Mouse (Mus musculus) frontal cortex, postnatal 14 days (tissue): ENCODE data around the gene Cox6b1.
A peak's percentile ranks its signal among the peaks of the same experiment; 100 is the strongest.

ENCODE experiments used
- DNase-seq, 2 experiments: peaks; one replicate each; pipeline ENCODE4 v3.0.0; 2022; ENCODE audit warnings: low spot score in 2 of 2

Gene Cox6b1

GRCm38 (mm10) chr7:30625530-30626384 is at the start of gene Cox6b1:
TSS of gene Cox6b1 (minus strand) at chr7:30626151.
- DNase-seq: peak; percentile 77

DNA sequence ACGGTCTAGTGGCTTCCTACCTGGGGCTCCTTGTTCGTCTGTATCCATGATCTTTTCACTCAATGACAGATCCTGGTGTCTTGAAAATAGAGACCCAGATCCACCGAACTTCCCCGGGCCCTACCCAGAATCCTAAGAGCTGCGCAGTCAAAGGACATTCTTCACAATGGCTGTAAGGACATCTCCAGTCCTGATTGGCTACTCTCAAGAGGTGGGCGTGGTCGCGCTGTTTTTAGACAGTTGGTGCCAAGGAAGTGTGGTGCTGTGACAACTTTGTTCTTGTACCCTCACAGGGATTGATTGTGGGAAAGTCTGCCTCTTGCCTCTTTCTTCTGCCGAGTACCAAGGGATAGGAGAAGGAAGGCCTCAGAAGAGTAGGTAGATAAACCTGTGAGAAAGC is 45.5 kb upstream of the Cox6b1 start, which contains the start of gene Pmis2:
TSS of gene Pmis2 (minus strand) at position 126 of the 400 bp plus-strand sequence.
- no peak for DNase-seq

DNA sequence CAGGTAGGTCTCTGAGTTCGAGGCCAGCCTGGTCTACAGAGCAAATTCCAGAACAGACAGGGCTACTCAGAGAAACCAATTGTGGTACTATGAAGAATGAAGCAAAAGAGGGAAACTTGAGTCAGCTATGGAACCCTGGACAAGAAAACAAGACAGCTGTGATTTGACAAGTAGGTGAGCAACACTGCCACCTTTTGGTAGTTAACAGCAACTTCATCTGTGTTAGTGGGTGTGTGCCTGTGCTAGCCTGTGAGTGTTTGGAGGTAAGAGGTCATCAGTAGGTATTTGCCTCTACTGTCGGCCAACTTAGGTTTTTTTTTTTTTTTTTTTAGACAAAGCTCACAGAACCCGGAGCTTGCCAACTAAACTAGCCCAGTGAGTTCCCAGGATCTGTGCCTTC is 43.3 kb upstream of the Cox6b1 start:
- DNase-seq: no peak

- no peak for DNase-seq
Observed at GRCm38 (mm10) chr7:30665321-30665720, 39.4 kb upstream of the Cox6b1 start.

- peak; percentile 85 to 90 for DNase-seq
Observed at GRCm38 (mm10) chr7:30664529-30665200, 38.7 kb upstream of the Cox6b1 start, which contains the start of gene Haus5. TSS of gene Haus5 (minus strand) at chr7:30664994.

DNA sequence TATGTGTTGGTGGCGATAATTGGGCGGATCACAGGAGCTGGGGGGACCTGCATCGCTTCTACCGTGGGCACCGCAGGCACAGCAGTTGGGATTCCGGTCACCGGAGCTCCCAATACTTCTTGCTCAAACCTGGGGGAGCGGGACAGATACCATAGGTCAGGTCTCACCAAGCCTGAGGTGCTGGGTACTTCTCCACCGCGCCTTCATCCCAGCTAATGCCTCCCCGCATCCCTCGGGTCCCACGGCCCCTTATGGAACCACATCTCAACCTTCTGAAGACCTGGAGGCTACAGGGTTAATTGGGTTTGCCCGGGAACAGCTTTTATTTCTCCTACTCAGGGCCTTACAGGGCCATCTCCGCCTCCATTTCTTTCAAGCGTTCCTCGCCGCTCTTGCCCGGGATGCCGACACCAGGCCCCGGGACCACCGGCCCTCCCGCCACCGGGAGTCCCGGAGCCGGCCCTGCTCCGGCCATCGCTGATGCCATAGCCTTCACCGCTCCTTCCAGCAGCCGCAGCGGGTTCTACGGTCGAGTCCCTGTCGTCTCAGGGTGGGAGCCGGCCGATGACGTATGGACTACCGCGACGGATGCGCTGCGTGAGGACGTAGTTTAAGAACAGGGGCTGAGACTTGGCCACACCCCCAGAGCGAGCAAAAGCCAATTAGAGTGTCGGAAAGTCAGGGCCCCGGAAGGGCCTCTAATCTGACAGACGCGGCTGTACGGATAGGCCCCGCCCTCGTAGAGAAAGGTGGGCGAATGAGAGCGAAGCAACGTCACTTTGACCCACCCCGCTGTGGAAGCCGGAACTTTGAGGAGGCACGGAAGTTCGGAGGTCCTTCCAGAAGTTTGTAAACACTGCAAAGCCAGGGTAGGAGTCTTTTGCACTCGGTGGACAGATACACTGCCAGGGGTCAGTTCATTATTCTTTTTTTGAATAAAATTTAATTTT is 23.9 kb upstream of the Cox6b1 start, which contains the start of gene Rbm42:
TSS of gene Rbm42 (minus strand) at position 727 of the 950 bp plus-strand sequence.
- peak; percentile 98 to 99 for DNase-seq

GRCm38 (mm10) chr7:30639083-30639482 is 13.1 kb upstream of the Cox6b1 start:
- DNase-seq: no peak

DNA sequence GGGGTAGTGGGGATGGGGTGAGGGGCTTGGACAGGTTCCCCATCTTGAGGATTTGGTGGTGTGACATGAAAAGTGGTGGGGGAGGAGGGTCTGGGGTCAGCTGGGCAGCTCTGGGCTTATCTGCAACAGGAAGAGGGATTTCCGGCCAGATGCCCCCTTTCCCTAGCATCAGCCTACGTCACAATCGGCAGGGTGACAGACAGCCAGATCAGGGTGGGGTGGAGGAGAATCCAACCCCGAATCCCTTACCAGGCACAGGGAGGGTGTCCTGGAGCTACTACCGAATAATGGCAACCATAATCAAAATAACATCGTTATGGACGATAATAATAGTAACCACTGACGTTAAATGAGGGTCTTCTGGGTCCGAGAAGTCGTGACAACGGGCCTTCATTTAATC is 10.4 kb upstream of the Cox6b1 start:
- DNase-seq: no peak

- DNase-seq: no peak
Observed at GRCm38 (mm10) chr7:30635752-30636151, 9.8 kb upstream of the Cox6b1 start, which contains the start of gene Etv2. TSS of gene Etv2 (minus strand) at chr7:30635852.

DNA sequence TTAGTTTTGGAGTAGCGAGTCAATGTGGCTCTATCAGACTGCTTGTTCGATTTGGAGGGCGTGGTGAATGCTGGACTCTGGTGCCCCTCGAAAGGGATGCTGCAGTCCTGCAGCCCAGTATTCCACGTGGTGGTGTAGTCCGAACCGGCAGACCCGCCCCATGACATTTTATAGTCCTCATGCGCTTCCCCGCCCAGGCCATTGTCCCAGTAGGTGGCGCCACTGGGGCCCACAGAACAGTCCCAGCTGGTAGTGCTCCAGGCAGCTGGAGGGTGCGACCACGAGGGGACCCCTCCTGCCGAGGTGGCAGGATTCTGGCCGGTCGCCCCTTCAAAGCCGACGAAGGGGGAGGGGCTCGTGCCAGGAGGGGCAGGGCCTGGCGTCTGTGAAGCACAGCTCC is 8.7 kb upstream of the Cox6b1 start:
- peak in 1 of 2 experiments; percentile 22 for DNase-seq

GRCm38 (mm10) chr7:30633762-30634412 is 7.9 kb upstream of the Cox6b1 start:
- no peak for DNase-seq

- no peak for DNase-seq
Observed at GRCm38 (mm10) chr7:30629013-30629412, 3.1 kb upstream of the Cox6b1 start.

GRCm38 (mm10) chr7:30626647-30627046 is 696 bp upstream of the Cox6b1 start:
- DNase-seq: no peak

DNA sequence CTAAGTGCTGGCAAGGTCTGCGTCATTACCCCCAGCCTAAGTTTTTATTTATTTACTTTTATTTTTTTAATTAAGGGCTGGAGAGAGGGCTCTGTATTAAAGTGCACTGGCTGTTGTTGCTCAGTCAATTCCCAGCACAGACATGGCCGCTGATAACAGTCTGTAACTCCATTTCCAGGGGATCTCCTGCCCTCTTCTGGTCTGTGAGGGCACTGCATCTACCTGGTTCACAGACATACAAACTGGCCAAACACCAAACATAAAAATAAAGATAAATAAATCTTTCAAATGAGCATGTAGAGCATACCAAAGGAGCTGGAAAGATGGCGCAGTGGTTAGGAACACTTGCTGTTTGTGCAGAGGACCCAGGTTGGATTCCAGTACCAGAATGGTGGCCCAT is 6.7 kb downstream of the Cox6b1 start:
- no peak for DNase-seq

DNA sequence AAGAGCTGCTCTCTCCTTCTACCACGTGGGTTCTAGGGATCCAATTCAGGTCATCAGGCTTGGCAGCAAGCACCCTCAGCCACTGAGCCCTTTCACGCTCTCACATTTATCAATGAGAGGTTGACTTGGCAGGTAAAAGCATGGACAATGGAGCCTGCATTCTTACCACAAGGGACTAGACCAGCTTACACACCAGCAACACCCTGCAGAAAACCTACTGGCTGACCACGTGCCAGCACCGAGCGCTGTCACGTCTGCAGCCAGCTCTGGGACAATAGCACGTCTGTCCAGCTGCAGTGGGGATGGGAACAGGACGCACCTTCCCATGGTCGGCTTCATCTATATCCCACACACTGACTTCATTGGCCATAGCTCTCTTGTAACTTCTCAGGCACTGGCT is 7.3 kb downstream of the Cox6b1 start:
- DNase-seq: no peak

DNA sequence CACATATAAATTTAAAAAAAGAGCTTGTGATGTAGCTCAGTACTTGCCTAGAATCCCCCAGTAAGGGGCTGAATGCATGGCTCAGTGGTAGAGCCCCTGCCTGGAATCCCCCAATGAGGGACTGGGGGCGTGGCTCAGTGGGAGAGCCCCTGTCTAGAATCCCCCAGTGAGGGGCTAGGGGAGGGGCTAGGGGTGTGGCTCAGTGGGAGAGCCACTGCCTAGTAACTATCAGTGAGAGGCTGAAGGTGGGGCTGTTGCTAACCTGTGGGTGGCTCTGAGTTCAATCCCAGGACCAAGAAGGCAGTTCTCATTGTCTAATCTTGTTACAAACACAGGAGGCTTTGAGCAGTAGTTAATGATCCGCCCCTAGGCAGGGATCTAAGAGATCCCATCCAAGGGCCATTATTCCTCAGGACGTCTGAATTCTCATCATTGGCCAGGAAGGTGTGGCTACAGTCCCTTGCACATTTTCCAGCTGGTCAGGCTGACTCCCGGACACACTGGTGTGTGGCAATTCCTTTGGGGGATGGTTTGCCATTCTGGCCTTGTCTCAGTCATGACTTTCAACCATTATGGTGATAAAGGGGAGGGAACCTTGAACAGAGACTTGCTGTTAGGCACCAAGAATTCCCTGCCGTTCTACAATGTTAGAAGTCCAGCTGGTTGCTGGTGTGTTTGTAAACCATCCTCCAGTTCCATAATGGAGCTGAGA is 10.7 kb downstream of the Cox6b1 start:
- no peak for DNase-seq

GRCm38 (mm10) chr7:30614454-30614853 is 11.5 kb downstream of the Cox6b1 start:
- DNase-seq: no peak

DNA sequence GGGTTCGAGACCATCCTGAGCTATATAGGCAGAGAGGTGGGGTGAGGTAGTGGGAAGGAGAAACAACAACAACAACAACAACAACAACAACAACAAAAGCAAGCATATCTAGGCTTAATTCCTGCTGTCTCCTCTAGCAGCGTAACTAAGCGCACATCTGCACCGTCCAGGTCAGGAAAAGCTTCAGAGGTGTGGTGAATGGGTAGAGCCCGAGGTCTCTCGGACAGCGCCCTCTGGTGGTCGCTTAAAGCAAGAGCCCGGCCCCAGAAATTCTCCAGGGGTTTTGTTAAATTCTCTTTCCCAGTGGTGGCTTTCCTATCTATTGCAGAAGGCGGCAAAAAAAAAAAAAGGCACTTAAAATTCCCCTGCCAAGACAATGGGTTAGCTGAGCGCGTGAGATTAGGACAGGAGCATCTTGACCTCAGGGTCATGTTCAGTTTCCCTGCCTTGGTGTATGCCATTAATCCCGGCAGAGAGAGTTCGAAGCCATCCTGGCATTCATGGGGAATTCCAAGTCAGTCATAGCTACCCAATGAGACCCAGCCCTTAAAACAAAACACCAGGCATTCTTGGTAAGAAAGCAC is 12.3 kb downstream of the Cox6b1 start:
- peak in 1 of 2 experiments; percentile 51 for DNase-seq

DNA sequence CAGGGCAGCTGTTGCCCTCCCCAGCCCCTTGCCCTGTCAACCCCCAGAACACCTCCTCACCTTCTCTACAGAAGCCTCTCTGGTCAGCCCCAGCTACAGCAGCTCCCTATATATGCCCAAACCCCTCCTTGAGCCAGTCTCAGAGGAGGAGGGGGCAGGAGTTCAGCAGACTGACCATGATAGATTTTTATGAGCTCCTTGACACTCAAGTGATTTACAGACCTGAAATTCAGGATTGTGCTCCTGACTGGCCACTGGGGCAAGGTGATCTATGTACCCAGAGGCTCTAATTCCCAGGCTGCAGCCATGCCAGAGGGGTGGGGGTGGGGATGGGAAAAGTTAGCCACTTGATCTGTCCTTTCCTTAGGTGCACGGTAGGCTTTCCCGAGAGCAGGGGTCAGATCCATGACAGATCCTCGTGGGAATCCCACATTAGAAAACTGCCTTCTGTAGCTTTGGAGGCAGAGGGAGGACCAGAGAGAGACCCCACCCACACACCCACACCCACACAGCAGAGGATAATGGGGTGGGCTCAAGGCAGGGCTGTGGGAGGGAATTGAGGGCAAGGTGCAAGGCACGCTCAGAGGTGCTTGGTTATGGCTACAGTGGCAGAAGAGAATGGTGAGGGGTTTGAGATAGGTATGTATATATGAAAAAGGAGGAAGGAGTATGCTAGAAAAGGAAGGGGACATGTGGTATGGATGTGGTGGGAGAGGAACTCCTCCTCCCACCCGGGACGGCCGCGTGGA is 13.1 kb downstream of the Cox6b1 start, which contains the start of gene Upk1a:
TSS of gene Upk1a (minus strand) at position 194 of the 749 bp plus-strand sequence.
- no peak for DNase-seq
